Mouse (Mus musculus) thymus, adult 2 months (tissue): ENCODE data around the gene Tubb2b. TPM values are rescaled to one million over a fixed set of nuclear protein-coding genes. Genes with fewer than 3 reads are reported as not detected.

Source experiments
- DNase-seq: peaks from one replicate; pipeline ENCODE4 v3.0.0; 2021
- H3K27ac ChIP-seq: fragments of 200-500 bp; 2 replicates; pipeline ENCODE4 v1.5.1; 2012; ENCODE audit warnings: low read length, control low read depth; ENCODE audit not compliant: control insufficient read depth, insufficient read depth
- H3K27me3 ChIP-seq: fragments of 200-500 bp; 2 replicates; pipeline ENCODE4 v1.6.1; 2012; ENCODE audit warnings: mild to moderate bottlenecking, low read length, moderate library complexity, mixed read lengths; ENCODE audit not compliant: control insufficient read depth, insufficient read depth
- H3K36me3 ChIP-seq: fragments of 200-500 bp; 2 replicates; pipeline ENCODE4 v1.6.1; 2012; ENCODE audit warnings: mild to moderate bottlenecking, low read length, moderate library complexity; ENCODE audit not compliant: control insufficient read depth, insufficient read depth
- H3K4me1 ChIP-seq: fragments of 200-500 bp; replicated peaks from 2 replicates; pipeline ENCODE4 v1.6.1; 2012; ENCODE audit warnings: low read length; ENCODE audit not compliant: control insufficient read depth, insufficient read depth
- H3K4me3 ChIP-seq: fragments of 200-500 bp; 2 replicates; pipeline ENCODE4 v1.5.1; 2012; ENCODE audit warnings: mild to moderate bottlenecking, low read length, control low read depth, moderate library complexity; ENCODE audit not compliant: control insufficient read depth, insufficient read depth
- CTCF ChIP-seq: fragments of 200-500 bp; IDR thresholded peaks from 2 replicates; pipeline ENCODE4 v1.5.1; 2012; ENCODE audit warnings: mild to moderate bottlenecking, control low read depth, low read length, moderate library complexity, borderline replicate concordance; ENCODE audit not compliant: control insufficient read depth, poor library complexity, insufficient read depth; ENCODE audit errors: extremely low read depth
- POLR2A ChIP-seq: fragments of 200-500 bp; IDR thresholded peaks from 2 replicates; pipeline ENCODE4 v1.6.1; 2012; ENCODE audit warnings: mild to moderate bottlenecking, low read length, control low read depth, moderate library complexity; ENCODE audit not compliant: control insufficient read depth, poor library complexity, insufficient read depth; ENCODE audit errors: extremely low read depth
- WGBS: fragments of 180-500 bp; shearing (Covaris S2); methylation state at CpG from one replicate; pipeline ENCODE4 v1.1.7; 2018; 5-methylcytosine and 5-hydroxymethylcytosine counted together
- polyA plus RNA-seq: library from polyadenylated mRNA; depleted of rRNA; stranded (reverse); fragments of >200 nt; gene quantifications from 2 replicates; pipeline ENCODE4 v1.2.3, GENCODE M21; 2012

Gene Tubb2b
- polyA plus RNA-seq, 1 experiment: 217 TPM

DNA sequence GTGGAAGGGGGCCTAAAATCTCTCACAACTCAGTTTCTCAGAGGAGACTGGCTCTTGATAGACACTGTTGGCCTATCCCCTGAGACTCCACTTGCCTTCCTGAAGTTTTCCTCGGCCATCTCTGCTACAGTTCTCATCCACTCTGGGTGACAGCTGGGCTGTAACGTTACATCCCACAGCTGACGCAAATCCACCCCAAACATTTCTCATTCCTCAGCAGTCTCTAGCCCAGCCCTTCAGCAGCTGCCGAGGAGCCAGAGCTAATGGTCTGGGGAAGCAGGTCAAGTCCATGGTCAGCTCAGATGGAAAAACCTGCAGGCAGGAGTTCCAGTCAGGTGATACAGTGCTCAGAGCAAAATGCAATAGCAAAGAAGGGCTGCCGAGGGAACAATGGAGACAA is 19.2 kb downstream of the Tubb2b start:
- WGBS: 98% methylated on average over 5 of the region's 5 CpGs
- no peak for DNase-seq

DNA sequence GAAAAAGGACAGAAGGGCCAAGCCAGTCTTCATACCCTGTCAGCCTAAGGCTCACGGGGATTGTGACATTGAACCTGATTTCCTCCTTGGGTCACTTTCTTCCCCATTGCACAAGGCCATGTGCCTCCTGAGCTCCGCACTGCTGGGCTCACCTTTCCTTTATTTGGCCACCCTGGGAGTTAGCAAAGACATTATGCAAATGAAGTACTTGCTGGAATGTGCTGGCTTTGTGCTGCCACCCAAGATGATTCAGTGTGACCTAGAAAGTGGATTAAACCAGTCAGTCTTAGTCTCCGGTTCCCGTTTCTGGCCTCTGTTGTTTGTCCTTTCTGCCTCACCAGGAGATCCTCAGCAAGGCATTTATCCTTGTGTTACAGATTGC is 20.6 kb downstream of the Tubb2b start:
- H3K4me3 ChIP-seq: no peak overlapping the region
- WGBS: 98% methylated on average over 4 of the region's 4 CpGs
- no peaks in the 10 kb centered on the region for H3K36me3 ChIP-seq
- DNase-seq: no peak
- H3K27ac ChIP-seq: no peak overlapping the region
- no peaks in the 10 kb centered on the region for H3K27me3 ChIP-seq
- no peak for TF ChIP-seq CTCF
- no peak for TF ChIP-seq POLR2A
- peaks cover 14% of the 10 kb centered on the region for H3K4me1 ChIP-seq

More for the DNA sequence above, 19.2 kb downstream of the Tubb2b start:
- Histone ChIP-seq H3K36me3 (no peaks in the 10 kb centered on the region), H3K4me1 (peaks cover 23% of the 10 kb centered on the region), H3K27me3 (no peaks in the 10 kb centered on the region), H3K4me3 (no peak overlapping the region), H3K27ac (no peak overlapping the region)
- no peak for TF ChIP-seq CTCF
- no peak for TF ChIP-seq POLR2A

DNA sequence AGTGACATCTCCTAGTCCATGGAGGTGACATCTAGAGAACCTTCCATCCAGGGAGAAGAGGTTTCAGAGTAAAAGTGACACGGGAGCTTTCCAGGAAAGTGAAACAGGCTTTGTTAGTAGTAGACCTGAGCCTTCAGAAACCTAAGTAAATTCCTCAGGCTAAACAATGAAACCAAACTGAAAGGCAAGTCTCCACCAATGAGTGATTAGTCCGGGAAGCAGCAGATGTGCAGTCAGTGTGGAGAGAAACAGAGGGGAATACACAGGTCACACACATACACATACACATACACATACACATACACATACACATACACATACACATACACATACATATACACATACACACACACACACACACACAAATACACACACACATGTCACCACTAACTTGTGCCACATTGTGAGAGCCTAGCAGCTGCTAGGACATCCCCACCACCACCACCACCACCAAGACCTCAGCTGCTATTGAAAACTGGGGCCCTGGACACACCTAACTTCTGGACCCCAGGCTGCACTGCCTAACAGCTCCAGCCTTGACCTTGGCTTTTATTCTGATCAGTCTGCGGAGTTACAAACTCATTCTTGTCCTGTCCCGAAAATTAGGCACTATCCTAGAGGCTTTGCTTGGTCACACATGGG is 21.1 kb downstream of the Tubb2b start:
- H3K4me3 ChIP-seq: no peak overlapping the region
- no peaks in the 10 kb centered on the region for H3K27me3 ChIP-seq
- WGBS: 93% methylated on average over 4 of the region's 4 CpGs
- H3K36me3 ChIP-seq: no peaks in the 10 kb centered on the region
- H3K4me1 ChIP-seq: peaks cover 10% of the 10 kb centered on the region
- no peak for TF ChIP-seq POLR2A
- no peak for TF ChIP-seq CTCF
- no peak overlapping the region for H3K27ac ChIP-seq
- DNase-seq: no peak

DNA sequence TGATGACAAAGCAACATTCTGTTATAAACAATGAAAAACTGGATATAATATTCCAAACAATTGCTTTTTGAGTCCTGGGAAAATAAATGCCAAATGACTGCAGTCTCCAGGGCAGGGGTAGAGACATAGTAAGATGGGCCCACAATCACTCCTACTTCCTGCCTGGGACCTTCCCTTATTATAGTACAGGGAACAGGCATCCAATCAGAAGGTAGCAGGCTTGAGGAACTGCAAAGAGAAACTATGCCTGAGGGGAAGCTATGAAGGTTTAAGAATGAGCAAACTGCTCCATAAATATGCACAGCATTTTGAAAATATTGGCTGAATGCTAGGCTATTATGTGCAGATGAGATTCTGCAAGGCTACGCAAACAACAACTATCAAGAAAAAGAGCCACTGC is 23.3 kb downstream of the Tubb2b start:
- peaks cover 4% of the 10 kb centered on the region; the same call in 1 of the 2 replicates for H3K4me1 ChIP-seq
- TF ChIP-seq CTCF (no peak), POLR2A (no peak)
- H3K27ac ChIP-seq: no peak overlapping the region
- DNase-seq: no peak
- 98% methylated on average over 1 of the region's 1 CpGs for whole genome bisulfite sequencing
- no peaks in the 10 kb centered on the region for H3K36me3 ChIP-seq
- no peaks in the 10 kb centered on the region for H3K27me3 ChIP-seq
- H3K4me3 ChIP-seq: no peak overlapping the region

DNA sequence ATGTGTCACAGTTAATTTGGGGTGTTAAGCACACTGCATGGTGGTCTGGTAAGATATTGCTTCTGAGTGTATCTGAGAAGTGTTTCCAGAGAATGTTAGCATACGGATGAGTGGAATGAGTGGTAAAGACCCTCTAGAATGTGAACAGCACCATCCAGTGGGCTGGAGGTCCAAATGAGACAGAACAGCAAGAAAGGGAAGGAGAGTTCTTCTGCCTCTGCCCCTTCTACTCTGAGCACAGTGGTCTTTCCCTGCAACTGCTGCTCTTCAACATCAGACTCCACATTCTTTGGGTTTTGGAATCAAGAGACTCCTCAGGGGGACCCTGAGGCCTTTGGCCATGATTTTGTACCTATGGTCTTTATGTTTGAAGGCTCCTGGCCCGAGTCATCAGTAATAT is 24.0 kb downstream of the Tubb2b start:
- TF ChIP-seq POLR2A: no peak
- DNase-seq: no peak

DNA sequence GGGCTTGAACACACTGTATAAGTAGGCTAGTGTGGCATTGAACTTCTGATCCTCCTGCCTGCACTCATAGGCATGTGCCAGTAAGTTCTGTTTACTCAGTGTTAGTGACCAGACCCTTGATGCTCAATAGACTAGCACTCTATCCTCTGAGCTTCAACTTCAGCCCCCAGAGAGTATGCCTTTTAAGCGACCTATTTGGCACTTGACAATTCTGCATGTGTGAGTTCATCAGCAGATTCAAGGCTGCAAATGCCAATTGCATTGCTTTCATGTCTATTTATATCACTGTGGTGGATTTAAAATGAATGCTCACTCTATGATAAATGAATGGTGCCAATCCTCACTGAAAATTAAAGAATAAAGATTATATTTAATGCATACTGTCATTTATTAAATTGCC is 24.9 kb downstream of the Tubb2b start:
- H3K27me3 ChIP-seq: no peaks in the 10 kb centered on the region
- no peak for DNase-seq
- no peaks in the 10 kb centered on the region for H3K36me3 ChIP-seq
- H3K4me3 ChIP-seq: no peak overlapping the region
- WGBS: 90% methylated on average over 1 of the region's 1 CpGs
- TF ChIP-seq CTCF (no peak), POLR2A (no peak)
- H3K27ac ChIP-seq: no peak overlapping the region
- H3K4me1 ChIP-seq: peaks cover 6% of the 10 kb centered on the region

More for the DNA sequence above, 24.0 kb downstream of the Tubb2b start:
- no peak overlapping the region for H3K27ac ChIP-seq
- WGBS: 98% methylated on average over 2 of the region's 2 CpGs
- H3K36me3 ChIP-seq: no peaks in the 10 kb centered on the region
- no peak overlapping the region for H3K4me3 ChIP-seq
- no peaks in the 10 kb centered on the region for H3K27me3 ChIP-seq
- H3K4me1 ChIP-seq: peaks cover 4% of the 10 kb centered on the region; the same call in 1 of the 2 replicates

DNA sequence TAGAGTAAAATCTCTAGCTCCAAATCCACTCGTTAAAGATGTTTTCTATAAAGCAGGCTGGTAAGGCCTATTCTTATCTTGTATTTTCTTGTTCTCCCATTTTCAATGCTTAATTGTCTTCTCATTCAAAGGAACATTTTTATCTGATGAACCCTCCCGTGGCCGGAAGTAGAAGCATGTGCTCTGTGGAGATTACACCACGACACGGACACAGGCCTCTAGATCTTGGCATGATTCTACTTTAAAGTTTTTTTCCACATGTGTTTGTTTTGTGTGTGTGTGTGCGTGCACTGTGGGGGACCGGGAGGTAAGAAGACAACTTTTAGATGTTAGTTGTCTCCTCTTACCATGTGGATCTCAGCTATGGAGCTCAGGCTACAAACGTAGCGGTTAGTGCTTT is 28.4 kb downstream of the Tubb2b start:
- Histone ChIP-seq H3K4me3 (no peak overlapping the region), H3K27ac (no peak overlapping the region), H3K4me1 (peaks cover 3% of the 10 kb centered on the region), H3K27me3 (no peaks in the 10 kb centered on the region), H3K36me3 (no peaks in the 10 kb centered on the region)
- 81% methylated on average over 9 of the region's 9 CpGs for WGBS
- no peak for DNase-seq
- TF ChIP-seq POLR2A (no peak), CTCF (no peak)
